Mouse (Mus musculus) megakaryocyte, embryonic 14.5 days (primary cell): ENCODE results near the gene Col4a2.

Experiments used
- FLI1 ChIP-seq: IDR thresholded peaks from 2 replicates; pipeline ENCODE4 v1.6.1; 2012; ENCODE audit warnings: low read length, inconsistent platforms, mixed read lengths
- GATA1 ChIP-seq: IDR thresholded peaks from 3 replicates; pipeline ENCODE4 v1.6.1; 2012; ENCODE audit warnings: mixed read lengths, low read length, inconsistent platforms, borderline replicate concordance

GRCm38 (mm10) chr8:11464707-11464964, 152.0 kb downstream of the Col4a2 start:
- TF ChIP-seq GATA1, result no peak; the same call in 2 of the 3 replicates
- TF ChIP-seq FLI1, result no peak
